Mouse (Mus musculus) adrenal gland, postnatal 14 days (tissue): Measurements from ENCODE around the gene Mdfic. TPM values are rescaled to one million over a fixed set of nuclear protein-coding genes. Genes with fewer than 3 reads are reported as not detected.
"Not testable (repeated sequence)": the region's sequence is repeated elsewhere in the genome, so short reads cannot be mapped to it uniquely, and the experiment has no call there.

Experiments
- DNase-seq: peaks from one replicate; pipeline ENCODE4 v3.0.0; 2021; ENCODE audit warnings: mixed read lengths
- long read RNA-seq, 2 experiments: library from polyadenylated mRNA; stranded (forward); transcript quantifications; one replicate each; pipeline ENCODE4 v2.0.0; 2021
- total RNA-seq: library from RNA; stranded (reverse); gene quantifications from 2 replicates; pipeline ENCODE4 v1.2.3, GENCODE M21; 2021

Gene Mdfic
- 66.1 and 68.1 TPM in 2 replicates for total RNA-seq
- long read RNA-seq, experiment 1, transcript Mdfic-207 (5 exons, 3,431 nt), result major isoform, 37 of 48 reads
- long read RNA-seq, experiment 1, partial matches to known transcripts, result 0 of 48 reads
- long read RNA-seq, experiment 1, other reads (novel, unspliced or antisense), result 8 of 48 reads
- long read RNA-seq, experiment 2, transcript Mdfic-207 (5 exons, 3,431 nt), result major isoform, 34 of 44 reads
- long read RNA-seq, experiment 2, partial matches to known transcripts, result 2 of 44 reads
- long read RNA-seq, experiment 2, other reads (novel, unspliced or antisense), result 4 of 44 reads

- peak; percentile 92 for DNase-seq
These were observed at the start of gene Mdfic for GRCm38 (mm10) chr6:15720461-15720817. TSS of gene Mdfic (plus strand) at chr6:15720661.

DNA sequence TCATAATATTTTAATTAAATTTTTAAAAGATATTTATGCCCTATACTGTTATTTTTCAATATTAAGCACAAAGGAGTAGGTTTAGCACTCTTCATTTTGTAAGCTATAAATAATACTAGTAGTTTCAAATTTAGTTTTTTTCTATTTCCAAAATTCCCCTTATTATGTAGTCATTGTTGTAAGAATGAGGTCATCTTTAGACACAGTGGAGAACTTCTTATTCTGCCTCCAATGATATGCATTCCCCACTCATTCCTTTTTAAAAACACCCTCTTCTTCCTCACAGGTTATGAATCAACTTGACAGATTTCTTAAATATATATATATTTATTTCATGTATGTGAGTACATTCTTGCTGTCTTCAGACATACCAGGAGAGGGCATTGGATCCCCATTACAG lies 49.1 kb upstream of the Mdfic start:
- DNase-seq, result no peak

- DNase-seq, result no peak
These were observed 10.4 kb upstream of the Mdfic start for GRCm38 (mm10) chr6:15710080-15710479.

DNA sequence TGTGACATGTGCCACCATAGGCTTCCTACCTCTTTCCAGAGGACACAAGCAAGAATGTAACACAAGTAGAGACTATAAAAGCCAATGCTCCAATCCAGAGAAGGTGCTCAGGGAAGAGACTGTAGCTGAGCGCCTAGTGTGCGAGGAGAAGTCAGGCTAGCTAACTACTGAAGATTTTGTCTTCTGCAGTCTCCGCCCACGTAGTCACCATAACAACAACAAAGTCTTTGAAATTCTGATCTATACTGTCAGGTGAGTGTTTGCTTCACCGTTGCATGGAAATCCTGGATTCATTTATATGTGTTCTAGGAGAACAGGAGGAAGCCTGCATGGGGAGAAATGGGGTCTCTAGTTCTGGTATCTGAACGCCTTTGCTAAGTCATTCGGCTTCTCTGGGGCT lies 9.8 kb upstream of the Mdfic start:
- no peak for DNase-seq

DNA sequence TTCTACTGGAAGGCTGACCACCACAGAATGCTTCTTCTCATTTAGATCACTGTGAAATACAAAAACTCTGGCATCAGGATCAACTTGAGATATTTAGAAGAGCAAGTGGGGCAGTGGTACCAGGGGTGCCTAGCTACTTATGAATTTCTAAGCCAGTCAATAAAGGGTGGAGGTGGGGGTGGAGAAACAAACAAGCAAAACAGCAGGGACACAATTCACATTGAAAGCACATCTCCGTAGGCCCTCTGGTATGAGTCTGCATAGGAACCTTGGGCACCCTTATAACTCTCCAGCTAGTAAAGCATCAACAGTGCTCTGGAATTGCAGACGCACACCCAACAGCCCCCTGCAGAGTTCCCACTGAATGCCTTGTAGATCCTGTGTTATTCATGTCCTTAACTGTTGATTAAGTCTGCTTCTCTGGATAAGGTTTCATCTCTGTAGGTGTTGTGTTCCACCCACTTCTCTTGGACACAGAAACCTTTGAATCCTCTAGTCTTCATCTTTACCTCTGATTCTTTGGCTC lies 7.5 kb upstream of the Mdfic start:
- no peak for DNase-seq

DNA sequence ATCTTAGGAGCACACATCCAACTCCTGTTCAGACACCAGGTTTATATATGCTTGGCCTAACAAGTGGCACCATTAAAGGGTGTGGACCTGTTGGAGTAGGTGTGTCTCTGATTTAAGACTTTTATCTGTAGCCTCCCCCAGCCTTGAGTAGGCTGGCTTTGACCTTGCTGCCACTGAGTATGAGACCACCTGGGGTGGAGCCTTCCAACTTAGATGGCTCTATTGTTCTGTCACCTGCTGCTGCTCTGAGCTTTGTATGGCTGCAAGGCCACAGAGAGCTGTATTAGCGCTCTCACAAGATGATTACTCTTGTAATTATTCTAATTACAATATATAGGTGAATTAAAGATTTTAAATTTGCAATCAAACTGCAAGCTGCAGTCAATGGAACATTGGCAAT lies 6.4 kb upstream of the Mdfic start:
- not testable (repeated sequence) for DNase-seq

GRCm38 (mm10) chr6:15714996-15715844 lies 5.2 kb upstream of the Mdfic start:
- DNase-seq, result no peak

DNA sequence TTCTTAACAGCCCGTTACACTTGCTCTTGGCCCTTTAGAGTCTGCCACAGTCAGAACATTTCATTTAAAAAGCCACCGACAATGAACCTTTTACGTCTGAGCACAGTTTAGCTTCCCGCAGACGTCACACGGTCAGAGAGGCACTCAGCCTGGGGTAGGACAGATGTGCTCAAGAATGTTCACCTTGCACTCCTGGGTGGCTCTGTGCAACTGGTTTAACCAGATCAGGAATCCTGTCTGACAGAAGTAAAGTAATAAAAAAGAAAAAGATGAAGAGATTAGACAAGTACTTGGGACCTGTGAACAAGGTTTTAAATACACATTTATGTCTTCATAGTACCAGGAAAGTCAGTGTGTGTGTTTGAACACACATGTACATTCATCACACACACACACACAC lies 542 bp upstream of the Mdfic start:
- no peak for DNase-seq

DNA sequence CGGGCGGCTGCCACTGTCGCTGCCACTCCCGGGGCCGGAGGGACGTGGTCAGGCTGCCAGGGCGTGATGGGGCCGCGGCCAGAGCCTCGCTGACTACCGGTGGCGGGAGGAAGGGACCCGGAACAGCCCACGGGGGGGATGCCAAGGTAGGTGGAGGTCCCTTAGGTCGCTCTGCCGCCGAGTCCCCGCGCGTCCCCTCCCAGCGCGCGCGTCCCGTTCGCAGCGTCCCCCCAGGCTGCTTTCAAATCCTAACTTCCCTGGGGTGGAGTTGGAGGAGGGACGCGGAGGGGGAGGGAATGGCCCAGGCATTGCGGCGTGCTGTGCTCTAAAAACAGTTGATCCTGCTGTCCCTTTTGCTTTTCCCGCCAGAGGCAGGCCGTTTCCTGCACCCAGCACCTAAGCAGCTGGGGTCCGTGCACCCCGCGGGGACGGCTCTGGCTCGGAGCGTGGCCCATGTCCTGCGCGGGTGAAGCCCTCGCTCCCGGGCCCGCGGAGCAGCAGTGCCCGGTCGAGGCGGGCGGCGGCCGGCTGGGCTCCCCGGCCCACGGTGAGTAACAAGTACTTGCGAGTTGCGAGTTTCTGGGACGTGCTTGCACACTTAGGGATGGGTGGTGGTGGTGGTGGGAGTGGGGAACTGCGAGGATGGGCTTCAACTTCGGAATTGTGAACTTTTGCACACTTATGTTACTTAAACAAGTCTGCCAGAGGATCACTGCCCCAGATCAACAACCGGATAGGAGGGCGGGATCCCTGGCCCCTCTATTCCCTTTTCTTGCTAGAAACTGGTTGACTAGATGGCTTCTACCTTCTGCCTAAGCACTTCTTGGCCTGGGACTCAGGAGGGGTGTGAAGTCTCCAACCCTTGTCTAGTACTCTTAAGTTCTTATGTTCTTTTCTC lies 606 bp downstream of the Mdfic start:
- DNase-seq, result peak; percentile 83

- DNase-seq, result no peak
These were observed 1.2 kb downstream of the Mdfic start for GRCm38 (mm10) chr6:15721716-15722031.

DNA sequence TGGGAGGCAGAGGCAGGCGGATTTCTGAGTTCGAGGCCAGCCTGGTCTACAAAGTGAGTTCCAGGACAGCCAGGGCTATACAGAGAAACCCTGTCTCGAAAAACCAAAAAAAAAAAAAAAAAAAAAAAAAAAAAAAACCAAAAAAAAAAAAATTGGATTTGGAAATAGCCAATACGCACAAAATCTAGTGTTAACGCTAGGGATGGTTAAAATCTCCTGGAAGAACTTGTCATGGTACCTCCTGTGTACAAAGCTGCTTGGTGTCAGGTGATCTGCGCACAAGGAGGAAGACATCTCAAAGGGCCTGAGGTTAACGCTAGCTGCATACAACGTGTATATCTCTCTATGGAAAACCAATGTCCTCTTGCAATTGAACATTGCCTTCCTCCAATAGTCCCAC lies 2.2 kb downstream of the Mdfic start:
- not testable (repeated sequence) for DNase-seq

- no peak for DNase-seq
These were observed 3.8 kb downstream of the Mdfic start for GRCm38 (mm10) chr6:15724304-15724703.

DNA sequence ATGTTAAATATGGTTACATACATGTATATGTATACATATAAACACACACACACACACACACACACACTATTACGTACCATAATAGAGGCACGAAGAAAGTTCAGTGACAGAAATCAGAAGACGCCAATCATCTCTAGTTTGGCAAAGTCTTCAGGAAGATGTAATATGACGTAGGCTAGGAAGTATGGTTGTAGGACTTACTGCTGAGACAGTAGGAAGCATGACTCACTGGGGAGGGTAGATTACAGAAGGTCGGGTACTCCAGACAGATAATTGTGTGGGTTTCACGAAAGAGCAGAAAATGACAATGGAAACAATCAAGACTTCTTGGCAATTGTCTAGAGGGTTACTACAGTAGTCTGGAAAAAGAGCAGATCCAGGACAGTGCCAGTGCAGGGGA lies 6.0 kb downstream of the Mdfic start:
- no peak for DNase-seq

- DNase-seq, result peak; percentile 65
These were observed 7.4 kb downstream of the Mdfic start for GRCm38 (mm10) chr6:15727681-15728410.

- no peak for DNase-seq
These were observed 8.6 kb downstream of the Mdfic start for GRCm38 (mm10) chr6:15728844-15729577.

GRCm38 (mm10) chr6:15730258-15730657 lies 9.8 kb downstream of the Mdfic start:
- DNase-seq, result no peak

DNA sequence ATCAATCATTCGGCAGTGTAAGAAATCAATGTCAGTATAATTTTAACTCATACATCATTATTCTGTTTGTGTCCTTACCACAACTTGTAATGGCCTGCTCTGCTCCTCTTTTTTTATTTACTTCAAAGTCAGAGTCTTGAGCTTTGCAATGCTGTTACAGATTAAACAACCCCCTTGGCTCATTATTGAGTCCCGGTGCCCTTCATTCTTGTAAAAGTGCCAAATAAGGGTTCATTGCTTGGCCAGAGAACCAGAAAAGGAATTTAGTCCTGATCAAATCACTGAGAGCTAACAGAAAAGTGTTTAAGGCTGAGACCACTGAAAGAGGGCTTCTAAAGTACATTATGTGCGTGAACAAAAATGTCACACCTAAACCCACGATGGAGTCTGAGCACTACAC lies 10.2 kb downstream of the Mdfic start:
- DNase-seq, result no peak

DNA sequence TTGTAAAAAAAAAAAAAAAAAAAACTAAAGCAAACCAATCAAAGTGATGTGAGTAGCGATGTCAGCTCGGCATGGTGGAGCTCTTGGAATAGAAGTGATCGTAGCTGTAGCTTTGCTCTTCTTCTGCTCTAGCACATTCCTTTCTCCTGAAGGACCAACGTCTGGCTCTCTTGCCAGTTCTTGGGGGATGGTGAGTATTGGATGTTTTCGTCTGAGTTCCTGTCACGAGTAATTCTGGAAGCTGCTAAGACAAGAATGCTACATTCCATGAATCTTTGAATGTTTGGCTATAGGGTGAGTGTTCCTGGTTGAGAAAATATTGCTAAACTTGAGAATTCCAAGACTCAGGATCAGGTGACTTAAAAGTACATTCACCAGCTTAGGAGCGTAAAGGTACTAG lies 11.0 kb downstream of the Mdfic start:
- no peak for DNase-seq

- no peak for DNase-seq
These were observed 17.0 kb downstream of the Mdfic start for GRCm38 (mm10) chr6:15737312-15737911.

GRCm38 (mm10) chr6:15738331-15738943 lies 18.0 kb downstream of the Mdfic start:
- DNase-seq, result no peak
